Mouse (Mus musculus): Measurements from ENCODE around the gene Csnk2a1. TPM values are rescaled to one million over a fixed set of nuclear protein-coding genes. Genes with fewer than 3 reads are reported as not detected.

Csnk2a1 gene
- 14.0 and 14.9 TPM in 2 replicates for polyA plus RNA-seq (2012)

DNA sequence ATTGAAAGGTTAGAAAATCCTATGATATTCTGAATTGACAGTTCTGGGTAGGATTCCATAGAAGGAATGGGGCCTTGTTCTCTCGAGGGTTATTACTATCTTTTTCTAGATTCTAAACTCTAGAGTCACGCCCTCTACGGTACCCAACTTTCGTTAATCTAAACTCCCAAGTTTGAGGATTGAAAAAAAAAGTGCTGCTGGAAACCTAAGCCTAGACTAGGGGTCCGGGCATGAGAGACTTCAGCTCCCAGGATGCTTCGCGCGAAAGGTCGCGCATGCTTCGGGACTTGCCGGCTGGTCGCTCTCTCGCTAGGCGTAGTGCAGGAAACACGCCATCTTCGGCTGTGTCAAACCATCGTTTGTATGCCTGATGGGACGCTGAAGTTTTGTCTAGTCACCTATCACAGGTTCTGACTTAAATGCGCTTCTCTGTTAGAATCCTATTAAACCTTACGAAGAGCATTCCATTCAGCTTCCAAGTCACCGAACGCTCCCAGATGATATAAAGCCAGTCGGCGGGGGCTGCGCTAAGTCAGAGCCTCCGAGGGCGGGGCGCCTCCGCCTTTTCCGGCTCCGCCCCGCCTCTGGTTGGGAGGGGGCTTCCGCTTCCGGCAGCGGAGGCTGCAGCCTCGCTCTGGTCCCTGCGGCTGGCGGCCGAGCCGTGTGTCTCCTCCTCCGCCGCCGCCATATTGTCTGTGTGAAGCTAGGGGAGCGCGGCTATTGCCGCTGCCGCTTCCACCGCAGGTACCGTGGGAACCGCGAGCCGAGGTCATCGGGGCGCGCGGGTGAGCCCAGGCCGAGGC is at the start of gene Csnk2a1:
TSS of gene Csnk2a1 (plus strand) at position 592 of the 803 bp plus-strand sequence.
- no peak for TF ChIP-seq GATA1 (IDR thresholded peaks at IDR 0.05; ENCODE audit: low read length)

GRCm38 (mm10) chr2:152177162-152177805 is 49.4 kb upstream of the Csnk2a1 start:
- TF ChIP-seq GATA1 (IDR thresholded peaks at IDR 0.05; ENCODE audit: low read length), result no peak

DNA sequence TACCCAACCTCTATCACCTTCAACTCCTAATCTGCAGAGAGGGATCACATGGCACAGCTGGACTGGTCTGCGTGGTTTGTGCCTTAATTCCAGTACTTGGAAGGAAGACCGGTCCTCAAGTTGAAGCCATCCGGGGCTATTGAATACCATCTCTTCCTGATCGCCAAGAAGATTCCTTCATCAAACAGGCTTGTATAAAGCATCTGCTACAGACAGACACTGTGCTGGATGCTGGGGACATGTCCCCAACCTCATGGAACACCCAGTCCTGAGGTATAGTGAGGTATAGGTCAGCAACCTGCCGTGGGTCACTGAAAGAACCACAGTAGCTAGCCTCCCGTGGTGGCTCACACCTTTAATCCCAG is 48.9 kb upstream of the Csnk2a1 start:
- TF ChIP-seq GATA1 (IDR thresholded peaks at IDR 0.05; ENCODE audit: low read length), result no peak

DNA sequence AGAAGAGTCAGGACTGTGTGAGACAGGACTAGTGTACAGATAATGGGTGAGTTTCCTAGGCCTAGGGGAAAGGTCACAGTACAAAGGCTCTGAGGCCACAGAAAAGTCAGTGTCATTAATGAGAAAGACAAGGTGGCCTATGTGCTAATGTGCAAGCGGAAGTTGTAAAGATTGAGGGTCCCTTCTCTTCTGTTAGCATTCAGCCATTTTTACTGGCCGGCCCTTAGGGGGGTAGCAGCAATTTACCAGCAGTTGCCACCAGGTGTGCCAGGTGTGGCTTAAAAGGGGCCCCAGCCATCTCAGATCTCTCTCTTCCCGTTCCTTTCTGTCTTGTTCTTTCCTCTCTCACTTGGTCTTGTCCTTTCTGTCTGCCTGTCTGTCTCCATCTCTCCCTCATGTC is 48.3 kb upstream of the Csnk2a1 start:
- no peak for TF ChIP-seq GATA1 (IDR thresholded peaks at IDR 0.05; ENCODE audit: low read length)

DNA sequence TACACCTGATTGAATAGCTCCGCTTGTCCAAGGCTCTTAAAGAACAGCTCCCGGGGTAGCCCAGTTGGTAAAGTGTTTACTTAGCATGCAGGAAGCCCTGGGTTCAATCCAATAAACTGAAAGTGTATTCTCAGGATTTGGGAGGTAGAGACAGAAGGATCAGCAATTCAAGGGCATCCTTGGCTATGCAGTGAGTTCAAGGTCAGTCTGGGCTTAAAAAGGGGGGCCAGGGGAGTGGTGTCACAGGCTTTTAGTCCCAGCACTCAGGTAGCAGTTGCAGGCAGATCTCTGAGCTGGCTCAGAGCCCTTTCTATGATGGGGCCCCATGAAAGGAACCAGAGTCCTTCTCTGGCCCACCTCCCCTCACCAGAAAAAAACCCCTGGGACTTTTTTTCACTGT is 47.3 kb upstream of the Csnk2a1 start:
- no peak for TF ChIP-seq GATA1 (IDR thresholded peaks at IDR 0.05; ENCODE audit: low read length)

DNA sequence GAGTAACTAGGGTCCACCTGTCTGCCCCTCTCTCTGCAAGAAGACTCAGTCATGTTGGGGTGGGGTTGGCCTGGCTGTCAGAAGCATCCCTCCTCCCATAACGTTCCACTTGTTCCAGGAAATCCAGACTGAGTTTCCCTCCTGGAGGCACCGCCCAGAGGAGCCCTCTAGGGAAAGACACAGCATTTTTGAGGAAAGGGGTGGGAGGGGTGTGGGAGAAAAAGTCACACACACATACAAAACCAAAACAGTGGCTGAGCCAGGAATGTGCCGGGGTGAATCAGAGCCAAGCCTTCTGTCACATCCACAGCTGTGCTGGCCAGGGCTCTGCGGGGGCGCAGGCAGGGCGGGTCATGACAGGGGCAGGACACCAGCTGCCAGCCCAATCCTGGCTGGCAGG is 46.3 kb upstream of the Csnk2a1 start:
- TF ChIP-seq GATA1 (IDR thresholded peaks at IDR 0.05; ENCODE audit: low read length), result no peak

GRCm38 (mm10) chr2:152187132-152187531 is 39.5 kb upstream of the Csnk2a1 start:
- no peak for TF ChIP-seq GATA1 (IDR thresholded peaks at IDR 0.05; ENCODE audit: low read length)

- no peak for TF ChIP-seq GATA1 (IDR thresholded peaks at IDR 0.05; ENCODE audit: low read length)
These were observed 37.4 kb upstream of the Csnk2a1 start for GRCm38 (mm10) chr2:152189213-152189612.

DNA sequence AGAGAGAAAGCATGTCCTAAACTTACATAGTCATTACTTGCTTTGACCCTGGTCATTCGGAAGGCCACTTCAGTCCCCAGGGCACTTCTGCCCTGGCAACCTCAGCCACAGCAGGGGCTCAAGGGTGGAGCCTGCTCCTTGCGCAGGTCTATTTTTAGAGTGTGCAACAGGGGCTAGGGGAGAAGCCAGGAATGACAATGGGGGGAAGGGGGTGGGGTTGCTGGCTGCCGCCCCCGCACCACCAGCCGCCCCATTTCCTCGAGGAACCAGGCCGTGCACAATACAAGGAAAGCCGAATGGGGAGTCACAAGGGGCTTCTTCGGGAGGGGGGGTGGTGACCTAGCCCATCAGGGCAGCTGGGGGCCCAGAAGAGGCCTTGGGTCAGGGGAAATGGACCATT is 37.0 kb upstream of the Csnk2a1 start:
- TF ChIP-seq GATA1 (IDR thresholded peaks at IDR 0.05; ENCODE audit: low read length), result no peak

DNA sequence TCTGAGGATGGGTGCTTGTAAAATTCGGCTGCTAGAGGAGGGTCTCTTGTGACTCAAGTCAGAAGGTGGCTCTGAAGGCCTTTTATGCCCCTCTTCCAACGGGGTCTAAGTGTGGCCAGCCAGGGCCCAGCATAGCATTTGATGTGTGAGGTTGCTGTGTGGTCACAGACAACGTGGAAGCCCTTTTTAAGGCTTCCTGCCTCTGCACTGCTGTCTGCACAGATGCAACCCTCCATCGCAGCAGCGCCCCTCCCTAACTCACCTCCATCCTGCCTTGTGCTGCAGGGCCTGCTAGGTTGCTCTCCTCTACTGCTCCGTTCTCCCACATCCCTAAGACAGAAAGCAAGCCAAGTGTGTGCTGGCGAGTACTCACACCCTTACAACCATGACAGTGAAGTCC is 36.5 kb upstream of the Csnk2a1 start:
- TF ChIP-seq GATA1 (IDR thresholded peaks at IDR 0.05; ENCODE audit: low read length), result no peak

DNA sequence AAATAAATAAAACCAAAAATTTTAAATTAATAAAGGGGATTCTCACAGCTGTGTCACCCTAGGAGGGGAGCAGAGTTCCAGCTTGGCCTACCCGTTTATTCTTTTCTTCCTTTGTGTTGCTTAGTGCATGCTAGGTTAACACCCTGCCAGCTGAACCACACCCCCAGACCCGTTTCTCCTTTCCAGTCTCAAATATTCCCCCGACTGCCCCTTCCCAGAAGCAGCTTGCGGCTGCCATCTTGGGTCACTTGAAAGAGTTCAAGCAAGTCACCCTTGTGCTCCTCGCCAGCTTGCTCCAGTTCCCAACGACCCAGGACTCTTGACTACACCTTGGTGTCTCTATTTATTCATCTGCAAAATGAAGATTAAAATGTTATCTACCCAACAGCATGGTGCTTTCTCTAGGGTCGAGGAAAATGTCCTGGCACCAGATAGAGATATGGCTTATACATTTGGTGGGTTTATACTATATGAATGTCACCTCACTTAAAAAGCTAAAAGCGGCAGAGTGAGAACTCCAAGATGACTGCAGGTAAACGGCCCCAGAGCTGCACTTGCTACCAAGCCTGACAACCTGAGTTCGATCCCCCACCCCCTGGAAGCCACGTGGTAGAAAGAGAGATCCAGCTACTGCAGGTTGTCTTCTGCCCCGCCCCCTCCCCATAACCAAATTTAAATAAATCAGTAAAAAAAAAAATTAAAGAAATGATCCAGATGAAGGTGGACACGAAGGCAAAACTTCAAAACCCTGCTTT is 33.9 kb upstream of the Csnk2a1 start:
- no peak for TF ChIP-seq GATA1 (IDR thresholded peaks at IDR 0.05; ENCODE audit: low read length)

GRCm38 (mm10) chr2:152193346-152193710 is 33.3 kb upstream of the Csnk2a1 start:
- TF ChIP-seq GATA1 (IDR thresholded peaks at IDR 0.05; ENCODE audit: low read length), result no peak

GRCm38 (mm10) chr2:152194586-152194985 is 32.1 kb upstream of the Csnk2a1 start:
- no peak for TF ChIP-seq GATA1 (IDR thresholded peaks at IDR 0.05; ENCODE audit: low read length)

GRCm38 (mm10) chr2:152196896-152197295 is 29.7 kb upstream of the Csnk2a1 start:
- TF ChIP-seq GATA1 (IDR thresholded peaks at IDR 0.05; ENCODE audit: low read length), result no peak

DNA sequence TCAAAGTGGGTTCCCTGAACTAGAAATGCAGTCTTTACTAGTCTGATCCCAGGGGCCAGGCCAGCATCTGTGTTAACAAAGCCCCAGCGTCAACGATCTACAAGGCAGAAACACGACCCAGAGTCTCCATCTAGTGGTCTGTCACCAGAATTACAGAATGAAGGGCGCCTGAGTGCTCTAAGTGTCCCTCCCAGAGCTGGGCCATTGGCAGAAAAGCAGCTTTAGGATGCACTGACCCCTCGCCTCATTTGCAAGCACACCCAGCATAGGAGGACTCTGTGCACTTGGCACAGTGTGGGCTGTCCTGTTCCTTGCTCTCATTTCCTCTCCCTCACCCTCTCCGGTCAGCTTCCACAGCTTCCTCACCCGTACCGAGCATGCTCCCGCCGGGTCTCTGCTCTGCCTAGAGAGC is 29.3 kb upstream of the Csnk2a1 start:
- TF ChIP-seq GATA1 (IDR thresholded peaks at IDR 0.05; ENCODE audit: low read length), result no peak

DNA sequence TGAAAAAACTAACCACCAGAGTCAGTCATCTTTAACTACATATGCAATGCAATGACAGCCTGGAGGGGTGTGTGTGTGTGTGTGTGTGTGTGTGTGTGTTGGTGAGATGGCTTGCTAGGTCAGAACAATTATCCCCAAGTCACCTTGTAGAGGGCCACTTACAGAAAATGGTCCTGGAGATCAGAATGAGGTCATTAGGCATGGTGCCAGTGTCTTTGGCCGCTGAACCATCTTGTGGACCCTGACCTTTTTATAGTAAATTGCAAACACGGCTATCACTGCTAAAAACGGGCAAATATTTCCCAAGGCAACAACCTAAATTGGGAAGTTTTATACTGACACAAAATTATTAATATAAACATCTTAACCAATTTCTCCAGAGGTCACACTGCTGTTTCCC is 14.8 kb upstream of the Csnk2a1 start:
- no peak for TF ChIP-seq GATA1 (IDR thresholded peaks at IDR 0.05; ENCODE audit: low read length)
